Mouse (Mus musculus): ENCODE results near the gene Mthfr.

DNA sequence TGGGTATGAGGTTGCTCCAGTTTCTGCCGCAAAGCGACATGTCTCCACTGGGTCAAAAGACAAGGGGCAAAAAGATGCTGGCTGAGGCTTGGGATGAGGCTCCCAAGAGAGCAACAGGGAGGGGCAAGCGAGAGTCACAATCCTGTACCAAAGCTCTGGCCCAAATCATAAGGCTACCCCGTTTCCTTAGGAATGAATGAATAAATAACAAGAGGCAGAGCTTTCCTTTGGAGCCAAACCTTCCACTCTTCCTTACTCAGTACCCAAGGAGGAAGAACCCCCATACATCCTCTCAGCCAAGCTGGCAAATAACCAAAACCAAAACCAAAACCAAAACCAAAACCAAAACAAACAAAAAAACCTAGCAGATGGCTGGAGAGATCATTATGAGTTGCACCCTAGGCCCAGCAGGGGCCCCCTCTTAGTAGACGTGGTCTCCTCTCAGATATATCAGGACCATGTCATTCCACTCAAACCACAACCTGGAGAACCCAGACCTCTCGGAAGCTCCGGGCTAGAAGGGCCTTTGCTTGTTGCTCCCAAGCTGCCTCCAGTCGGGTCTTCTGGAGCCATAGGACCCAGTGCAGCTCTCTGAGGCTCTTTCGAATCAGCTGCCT is 30.8 kb downstream of the Mthfr start:
- TF ChIP-seq POLR2A (IDR thresholded peaks at IDR 0.05; ENCODE audit: borderline replicate concordance, extremely low read depth, insufficient read depth, insufficient read length, poor library complexity, severe bottlenecking) (no peak), CTCF (IDR thresholded peaks at IDR 0.05; ENCODE audit: borderline replicate concordance, extremely low read depth, insufficient read depth, insufficient read length) (no peak)
